Mouse (Mus musculus) layer of hippocampus, adult 11-12 months (tissue): ENCODE results near the gene Afg1l.
A peak's percentile ranks its signal among the peaks of the same experiment; 100 is the strongest.

Experiments
- DNase-seq: peaks from one replicate; pipeline ENCODE4 v3.0.0; 2022; ENCODE audit warnings: low spot score

The Afg1l gene

DNA sequence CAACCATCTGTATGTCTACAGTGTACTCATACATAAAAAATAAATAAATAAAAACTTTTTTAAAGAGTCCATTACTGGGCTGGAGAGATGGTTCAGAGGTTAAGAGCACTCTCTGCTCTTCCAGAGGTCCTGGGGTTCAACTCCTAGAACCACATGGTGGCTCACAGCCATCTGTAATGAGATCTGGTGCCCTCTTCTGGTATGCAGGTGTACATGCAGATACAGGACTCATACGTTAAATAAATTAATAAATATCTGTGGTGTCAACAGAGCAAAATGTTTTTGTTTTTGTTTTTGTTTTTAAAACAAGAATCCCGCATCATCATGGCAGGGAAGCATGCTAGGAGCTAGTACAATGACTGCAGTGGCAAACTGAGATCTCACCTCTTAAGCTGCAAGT, 181.3 kb downstream of the Afg1l start:
- DNase-seq: no peak

DNA sequence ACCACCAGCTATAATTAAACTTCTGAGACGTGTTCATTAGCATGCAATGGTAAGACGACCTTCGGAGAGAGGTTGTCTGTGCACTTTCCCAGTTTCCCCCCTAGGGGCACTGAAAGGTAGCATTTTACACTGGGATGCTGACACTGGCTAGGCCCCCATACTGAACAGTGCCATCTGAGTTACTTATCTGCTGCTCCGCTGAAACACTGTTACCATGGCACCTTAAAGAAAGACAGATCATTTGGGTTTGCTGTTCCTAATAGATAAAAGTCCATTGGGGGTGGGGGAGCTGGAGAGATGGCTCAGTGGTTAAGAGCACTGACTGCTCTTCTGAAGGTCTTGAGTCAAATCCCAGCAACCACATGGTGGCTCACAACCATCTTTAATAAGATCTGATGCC, 181.8 kb downstream of the Afg1l start:
- DNase-seq: no peak

DNA sequence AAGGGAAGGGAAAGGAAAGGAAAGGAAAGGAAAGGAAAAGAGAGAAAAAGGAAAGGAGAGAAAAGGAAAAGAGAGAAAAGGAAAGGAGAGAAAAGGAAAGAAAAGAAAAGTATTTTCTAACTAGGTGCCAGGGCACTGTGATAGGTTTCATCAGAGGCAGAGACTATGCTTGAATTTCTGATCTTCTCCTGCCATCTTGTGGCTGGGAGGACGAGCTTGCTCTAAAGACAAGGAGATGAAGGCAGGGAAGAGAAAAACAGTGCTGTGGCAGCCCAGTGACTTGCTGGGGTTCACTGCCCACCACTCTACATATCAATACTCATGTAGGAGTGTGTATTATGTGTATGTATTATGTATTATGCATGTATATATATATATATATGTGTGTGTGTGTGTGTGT, 183.3 kb downstream of the Afg1l start:
- no peak for DNase-seq

DNA sequence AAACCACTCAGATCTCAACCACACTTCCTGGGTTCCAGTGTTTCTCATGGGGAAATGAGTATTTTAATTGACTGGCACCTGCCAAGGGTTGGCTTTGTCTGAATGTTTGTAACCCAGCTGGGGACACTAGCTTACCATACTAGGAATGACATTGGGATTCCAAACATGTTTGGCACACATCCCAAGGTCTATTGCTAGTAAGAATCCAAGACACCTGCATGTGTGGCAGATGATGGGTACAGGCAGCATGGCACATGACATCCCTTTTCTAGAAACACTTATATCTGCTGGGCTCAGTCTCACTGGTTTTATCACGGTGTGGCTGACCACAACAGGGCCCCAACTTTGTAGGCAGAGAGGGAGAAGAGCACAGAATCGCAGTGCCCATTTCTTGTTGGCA, 184.0 kb downstream of the Afg1l start:
- no peak for DNase-seq

DNA sequence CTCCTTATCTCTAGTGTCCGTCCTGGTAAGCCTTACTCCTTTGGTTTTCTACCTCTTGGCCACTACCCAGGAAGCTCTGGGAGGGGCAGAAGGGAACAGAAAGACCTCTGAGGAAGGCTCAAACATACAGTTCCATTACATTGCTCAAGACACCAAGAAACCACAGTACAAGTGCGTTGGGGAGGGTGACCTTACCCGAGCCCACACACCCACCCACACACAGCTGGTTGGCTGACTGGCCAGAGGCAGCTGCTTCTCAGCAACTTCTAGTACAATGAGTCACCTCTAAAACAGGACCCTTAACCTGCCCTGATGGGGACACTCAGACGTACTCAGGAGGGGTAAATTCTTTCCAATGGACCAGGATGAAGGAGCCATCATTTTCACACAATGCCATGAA, 184.5 kb downstream of the Afg1l start:
- DNase-seq: no peak

DNA sequence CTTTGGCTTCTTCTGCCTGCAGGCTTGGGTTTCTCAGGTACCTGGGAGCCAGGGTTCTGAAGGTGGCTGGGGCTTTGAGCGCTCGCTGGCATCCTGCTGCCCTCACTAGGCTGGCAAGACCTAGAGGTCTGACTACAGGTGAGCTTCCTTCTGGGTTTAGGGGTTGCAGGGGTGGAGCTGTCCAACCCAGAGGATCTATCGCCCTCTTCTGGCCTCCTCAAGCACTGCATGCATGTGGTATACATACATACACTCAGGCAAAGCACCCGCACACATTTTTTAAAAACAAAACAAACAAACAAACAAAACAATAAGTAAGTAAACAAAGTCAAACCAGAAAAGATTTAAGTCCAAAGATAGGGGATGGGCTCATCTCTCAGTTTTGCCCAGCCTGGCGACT, 187.0 kb downstream of the Afg1l start:
- no peak for DNase-seq

DNA sequence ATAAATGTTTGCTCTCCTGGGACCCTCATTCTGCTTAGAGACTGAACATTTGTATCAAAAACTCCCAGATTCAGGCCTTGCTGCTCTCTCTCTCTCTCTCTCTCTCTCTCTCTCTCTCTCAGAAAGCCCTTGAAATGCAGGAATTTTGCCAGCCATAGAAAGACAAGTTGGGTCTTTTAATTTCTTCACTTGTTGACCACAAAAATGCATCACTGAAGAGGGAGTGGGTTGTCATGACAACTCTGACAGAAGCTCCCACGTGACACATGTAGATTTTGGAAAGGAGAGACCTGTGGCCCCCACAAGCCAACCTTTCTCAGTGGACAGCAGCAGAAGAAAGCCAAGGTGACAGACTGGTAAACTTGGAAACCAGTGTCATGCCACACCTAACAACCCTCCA, 190.7 kb downstream of the Afg1l start:
- DNase-seq: no peak

DNA sequence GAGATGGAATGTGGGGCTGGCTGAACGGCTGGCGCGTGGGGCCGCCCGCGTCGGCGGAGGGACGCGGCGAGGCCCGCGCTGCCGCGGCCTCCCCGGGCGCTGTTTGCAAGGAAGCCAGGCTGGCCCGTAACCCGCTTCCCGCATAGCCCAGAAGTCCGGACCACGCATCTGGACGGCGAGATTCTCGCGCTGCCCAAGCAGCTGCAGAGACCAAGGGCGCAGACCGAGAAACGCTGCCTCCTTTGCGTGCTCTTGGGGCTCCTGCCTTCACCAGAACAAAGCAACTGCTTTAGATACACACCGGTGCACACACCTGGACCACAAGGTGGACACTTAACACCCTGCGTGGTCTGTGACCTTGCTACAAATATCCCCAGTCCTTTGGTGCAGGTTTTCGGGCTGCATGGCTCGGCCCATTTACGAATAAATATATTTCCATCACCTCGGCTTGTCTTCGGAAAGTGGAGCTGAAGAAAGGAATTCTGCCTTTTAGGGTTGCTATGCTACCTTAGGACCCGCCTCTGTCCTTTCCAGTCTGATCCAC, 200.0 kb downstream of the Afg1l start:
- no peak for DNase-seq

DNA sequence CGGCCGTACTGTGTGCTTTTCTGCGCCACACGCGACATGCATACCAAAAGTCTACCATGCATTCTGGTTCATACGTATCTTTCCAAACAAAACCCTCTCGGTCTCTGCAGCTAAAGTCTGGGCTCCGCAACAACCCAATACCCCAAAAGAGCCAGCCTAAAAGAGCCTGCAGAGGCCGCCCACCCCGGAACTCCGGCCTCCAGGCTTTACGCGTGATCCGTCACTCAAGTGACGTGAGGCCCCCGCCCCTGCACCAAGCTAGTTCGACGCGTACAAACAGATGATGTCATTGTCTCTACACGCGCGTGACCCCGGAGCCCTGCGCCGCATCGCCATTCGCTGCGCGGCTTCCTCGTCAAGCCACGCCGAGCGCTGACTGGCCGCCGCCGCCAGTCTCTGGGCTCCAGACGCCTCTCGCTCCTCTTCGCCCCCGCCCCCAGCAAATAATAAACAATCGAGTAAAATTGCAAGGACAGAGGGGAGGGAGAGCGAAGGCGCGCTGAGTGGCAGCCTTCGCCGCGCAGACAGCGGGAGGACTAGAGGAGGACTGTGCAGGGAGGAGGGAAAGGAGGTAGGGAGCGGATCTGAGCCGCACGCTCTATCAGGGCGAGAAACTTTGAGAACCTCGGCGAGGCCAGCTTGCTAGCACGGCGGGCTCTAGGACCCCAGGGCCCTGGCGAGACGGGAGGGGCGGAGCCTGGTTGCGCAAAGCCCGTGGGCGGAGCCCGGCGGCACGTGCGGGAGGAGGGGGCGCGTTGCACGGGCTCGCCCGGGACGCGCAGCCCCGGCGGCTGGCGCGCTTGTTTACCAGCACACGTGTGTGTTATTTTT, 200.7 kb downstream of the Afg1l start:
- DNase-seq: peak; percentile 99

DNA sequence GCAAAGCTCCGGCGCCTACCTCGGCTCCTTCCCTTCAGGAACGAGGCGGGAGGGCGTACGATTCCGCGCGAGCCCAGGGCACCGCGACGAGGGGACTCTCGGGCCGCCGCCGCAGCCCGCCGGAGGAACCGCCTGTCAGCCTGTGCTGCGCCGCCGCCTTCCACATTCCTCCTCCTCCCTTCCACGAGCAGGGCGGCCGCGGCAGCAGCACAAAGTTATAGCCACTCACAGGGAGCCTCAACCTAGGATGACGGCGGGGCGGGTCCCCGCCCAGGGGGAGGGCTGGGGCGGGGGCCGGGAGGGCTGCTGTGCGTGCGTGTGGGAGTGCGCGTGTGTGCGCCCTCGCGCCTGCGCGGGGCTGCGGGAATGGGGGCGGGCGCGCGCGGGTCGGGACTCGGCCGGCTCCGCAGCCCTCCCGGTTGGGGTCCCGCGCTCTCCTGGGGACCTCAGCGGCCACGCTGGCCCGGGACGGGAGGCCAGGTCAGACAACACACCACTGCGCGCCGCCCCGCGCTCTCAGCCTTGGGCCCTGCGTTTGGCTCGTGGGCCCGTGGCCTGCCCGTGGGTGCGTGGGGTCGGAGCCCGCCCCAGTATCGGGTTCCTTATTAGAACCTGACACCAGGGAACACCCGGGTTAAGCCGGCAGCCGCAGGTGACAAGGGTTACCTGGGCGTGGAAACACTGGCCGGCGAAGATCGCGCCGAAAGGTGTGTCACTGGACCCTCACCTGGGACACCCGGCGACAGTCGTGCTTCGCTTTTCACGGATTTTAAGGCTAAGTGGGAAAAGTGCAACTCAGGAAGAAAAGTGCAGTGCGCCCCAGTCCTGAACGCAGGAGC, 201.6 kb downstream of the Afg1l start, which contains the start of gene Foxo3:
Gene Foxo3 (minus strand): TSS at position 249 of the 839 bp plus-strand sequence.
- DNase-seq: peak; percentile 87

DNA sequence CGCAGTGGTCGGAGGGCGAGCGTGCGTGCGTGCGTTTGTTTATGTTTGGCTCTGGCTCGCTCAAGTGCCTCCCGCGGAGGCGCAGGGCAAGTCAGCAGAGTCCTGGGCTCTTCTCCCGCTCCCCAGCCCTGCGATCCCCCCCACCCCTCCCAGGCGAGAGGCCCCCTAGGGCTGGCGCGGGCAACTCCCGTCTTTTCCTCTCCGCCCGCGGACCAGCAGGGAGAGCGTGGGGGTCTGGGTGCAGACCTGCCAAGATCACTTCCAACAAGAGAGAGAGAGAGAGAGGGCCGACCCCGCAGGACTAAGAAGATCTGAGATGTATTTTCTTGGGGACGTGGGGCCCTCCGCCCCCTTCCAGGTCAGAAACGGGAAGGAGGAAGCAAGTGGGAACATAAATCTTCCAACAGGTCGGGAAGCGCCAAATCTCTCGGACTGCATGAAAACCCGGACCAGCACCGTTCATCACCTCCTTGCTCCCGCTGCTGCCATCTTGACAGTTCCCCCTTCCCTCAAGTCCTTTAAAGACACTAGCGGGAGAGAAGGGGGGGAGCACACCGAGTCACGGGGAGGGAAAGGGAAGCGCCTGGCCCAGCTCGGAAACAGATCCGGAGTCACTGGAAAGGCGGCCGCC, 202.4 kb downstream of the Afg1l start:
- no peak for DNase-seq

DNA sequence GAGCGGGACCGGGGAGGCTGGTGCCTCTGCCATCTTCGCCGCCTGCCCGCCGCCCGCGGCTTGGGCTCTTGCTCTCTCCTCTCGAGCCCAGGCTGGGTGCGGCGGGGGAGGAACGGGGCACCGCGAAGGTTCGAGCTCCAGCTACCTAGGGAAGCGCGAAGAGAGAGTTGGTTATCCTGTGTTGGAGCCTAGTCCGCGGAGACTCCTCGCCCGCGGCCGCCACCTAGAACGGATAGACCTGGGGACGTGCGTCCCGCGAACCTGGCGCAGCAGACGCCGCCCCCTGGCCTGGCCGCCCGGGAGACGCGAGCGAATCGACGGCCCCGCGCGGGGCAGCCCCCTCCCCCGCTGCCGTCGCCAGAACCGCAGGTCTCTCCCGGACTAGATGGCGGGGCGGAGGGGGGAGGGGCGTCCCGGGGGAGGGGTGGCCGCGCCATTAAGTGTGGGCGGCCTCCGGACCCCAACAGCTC, 202.9 kb downstream of the Afg1l start:
- DNase-seq: peak; percentile 45

DNA sequence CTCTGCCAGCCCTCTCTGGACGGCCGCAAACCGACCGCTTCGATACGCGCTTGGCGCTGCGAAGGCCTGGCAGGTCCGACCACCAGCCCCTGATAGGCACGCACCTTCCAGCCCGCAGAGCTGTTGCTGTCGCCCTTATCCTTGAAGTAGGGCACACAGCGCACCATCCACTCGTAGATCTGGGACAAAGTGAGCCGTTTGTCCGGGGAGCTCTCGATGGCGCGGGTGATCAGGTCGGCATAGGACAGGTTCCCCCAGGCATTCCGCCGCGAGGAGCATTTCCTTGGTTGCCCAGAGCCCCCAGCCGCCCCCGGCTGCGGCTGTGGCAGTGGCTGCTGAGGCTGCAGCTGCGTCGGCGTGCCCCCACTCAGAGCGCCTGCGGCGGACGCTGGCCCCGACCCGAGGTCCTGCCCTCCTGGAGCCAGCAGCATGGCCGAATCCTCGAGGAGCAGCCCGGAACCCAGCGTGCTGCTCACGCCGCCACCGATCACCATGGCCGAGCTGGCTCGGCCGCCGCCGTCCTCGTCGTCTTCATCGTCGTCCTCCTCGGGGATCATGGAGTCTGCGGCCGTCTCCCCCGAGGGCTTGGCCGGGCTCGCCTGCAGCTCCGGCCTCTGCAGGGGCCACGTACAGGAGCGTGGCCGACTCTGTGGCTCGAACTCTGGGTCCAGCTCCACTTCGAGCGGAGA, 203.5 kb downstream of the Afg1l start:
- peak; percentile 21 for DNase-seq

DNA sequence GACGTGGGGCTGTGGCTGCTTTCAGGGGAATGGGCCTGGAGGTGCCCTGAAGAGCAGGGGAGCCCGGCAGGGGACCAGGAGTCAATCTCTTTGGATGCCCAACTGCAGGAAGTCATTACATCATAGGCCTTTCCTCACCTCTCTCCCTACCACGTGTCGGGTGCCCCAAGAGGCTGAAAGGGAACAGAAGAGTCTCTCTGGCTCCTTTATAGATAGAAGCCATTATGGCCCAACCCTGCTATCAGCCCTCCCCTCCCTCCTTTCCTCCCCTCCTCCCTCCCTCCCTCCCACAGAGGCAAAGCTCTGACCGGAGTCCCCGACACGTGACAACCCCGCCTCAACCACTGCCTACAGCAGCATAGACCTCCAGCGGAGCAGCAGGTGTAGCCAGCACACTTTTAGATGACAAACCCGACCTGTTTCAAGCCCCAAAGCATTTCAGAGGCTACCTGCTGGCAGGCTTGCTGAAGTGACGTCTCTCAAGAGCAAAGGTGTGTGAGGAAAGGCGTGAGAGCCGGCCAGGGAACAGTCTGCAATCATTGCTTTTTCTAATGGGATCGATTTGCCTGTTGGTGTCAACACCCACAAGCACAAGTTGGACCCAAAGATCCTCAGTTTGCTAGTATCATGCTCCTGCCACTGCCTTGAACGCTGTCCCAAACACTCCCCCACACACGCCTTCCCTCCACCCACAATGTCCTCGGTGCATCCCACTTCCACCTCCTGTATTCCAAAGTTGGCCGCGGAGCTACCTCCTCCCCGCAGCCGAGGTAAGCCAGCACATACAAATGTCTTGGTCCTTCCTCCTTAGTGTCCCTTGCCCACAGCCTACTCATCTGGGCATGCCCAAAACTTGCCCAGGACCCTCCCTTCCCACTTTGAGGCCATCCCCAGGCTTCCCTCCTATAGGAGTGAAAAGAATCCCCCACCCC, 204.3 kb downstream of the Afg1l start:
- DNase-seq: no peak

DNA sequence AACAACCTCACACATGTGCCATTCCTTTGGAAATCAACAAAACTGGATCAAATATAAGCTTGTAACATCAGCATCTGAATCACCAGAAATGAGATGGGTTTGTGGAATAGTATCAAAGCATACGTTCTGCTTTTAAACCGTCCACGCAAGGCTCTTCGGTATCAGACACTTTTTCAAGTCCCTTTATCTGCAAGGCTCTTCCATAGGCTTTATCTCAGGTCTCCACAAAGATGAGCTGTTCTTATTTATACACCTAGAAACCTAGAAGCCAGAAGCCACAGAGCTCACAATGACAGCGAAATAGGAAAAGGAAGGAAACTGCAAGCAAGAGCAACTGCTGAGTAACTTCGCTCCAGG, 205.0 kb downstream of the Afg1l start:
- DNase-seq: no peak

DNA sequence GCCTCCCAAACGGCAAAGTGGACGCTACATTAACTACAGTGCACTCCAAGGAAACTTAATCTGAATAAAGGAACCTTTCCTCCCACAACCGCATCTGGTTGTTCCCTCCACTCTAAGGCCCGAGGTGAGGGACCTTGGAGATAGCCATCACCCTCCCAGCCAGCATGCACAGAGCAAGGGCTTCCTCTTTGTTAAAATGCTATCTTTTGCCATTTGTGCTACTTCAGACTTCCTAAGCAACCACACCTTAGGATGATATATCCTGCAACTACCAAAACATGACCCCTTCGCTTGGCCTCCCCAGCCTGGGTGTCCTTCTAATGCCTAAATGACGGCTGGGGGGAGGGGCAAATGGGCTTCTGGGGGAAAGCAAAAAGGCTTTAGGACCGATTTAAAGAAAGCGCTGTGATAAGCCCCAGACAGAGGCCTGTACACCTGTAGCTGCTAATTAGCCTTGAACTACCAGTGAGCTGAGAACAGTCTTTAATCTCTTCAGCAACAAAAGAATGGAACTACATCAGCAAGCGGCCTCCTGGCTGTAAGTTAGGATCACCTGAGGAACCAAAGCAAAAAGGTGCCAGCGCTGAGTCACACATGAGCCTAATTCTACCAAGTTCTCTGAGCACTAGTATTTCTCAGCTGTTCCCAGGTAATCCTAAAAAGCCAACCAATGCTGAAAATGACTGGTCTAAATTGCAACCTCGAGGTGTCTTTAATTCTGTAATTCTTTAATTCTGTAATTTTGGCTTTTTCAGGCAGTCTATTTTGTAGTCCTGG, 206.7 kb downstream of the Afg1l start:
- DNase-seq: no peak

DNA sequence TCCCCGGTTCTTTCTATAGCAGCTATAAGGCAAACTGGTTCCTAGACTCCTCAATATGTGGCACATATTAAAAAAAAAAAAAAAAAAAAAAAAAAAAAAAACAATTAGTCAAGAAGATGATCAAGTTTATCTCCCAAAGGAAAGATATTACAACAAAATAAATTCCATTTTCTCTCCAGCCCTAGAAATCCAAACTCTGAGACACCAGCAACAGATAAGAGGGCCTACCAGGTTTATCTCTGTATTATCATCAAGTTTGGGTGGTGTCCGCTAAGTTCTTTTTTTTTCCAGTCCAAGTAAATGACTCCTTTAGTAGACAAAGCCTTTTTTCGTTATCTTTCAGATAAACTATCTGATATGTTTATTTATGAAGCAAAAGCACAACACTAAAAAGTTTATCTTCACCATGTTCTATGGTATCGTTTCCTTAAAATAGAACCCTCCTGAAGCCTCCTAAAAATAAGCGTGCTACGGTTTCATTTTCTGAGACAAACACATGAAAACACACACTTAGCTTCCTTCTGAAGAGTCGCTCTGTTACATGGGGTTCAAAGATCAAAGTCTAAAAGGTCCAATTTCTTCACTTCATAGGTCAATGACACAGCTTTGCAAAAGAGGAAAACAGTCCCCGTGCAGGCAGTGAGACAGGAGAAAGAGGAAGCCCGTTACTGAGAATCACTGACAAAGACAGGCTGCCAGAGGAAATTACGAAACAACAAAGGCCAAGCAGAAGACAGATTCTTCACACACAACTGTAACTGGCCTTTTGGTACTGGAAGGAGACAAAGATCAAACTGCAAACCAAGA, 207.9 kb downstream of the Afg1l start:
- no peak for DNase-seq

DNA sequence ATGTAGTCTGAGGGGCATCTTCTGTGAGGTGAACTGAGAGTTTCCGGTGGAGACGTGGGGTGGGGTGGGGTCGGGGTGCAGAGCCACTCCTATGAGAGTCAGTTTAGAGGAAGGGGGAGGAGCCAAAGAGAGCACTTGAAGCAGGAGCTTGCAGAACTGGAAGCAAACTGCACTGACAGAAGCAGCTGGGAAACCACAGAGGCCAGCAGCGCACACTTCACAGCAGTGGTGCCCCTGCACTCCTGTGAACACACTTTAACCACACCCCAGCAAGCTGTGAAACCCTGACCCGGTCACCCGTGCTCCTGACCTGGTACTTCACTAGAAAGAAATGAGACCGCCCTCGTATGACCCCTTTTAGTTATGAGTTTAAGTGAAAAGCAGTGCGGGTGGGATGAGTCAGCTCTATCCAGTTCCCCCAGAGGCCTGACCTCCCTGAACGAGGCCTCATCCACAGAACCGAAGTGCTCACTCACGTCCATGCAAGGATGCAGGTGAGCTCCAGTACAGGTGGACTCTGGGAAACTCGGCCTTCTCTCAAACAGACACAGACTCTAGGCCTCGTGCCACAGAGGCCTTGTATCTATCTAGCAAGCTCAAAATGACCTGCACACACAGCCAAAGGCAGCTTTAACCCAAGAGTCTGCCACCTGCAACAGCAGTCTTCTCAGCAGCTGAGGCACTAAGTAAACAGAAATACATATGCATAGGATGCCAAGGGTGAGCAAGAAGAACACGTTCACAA, 208.9 kb downstream of the Afg1l start:
- DNase-seq: no peak
